Mouse (Mus musculus): Measurements from ENCODE around the gene Plekhh1.

DNA sequence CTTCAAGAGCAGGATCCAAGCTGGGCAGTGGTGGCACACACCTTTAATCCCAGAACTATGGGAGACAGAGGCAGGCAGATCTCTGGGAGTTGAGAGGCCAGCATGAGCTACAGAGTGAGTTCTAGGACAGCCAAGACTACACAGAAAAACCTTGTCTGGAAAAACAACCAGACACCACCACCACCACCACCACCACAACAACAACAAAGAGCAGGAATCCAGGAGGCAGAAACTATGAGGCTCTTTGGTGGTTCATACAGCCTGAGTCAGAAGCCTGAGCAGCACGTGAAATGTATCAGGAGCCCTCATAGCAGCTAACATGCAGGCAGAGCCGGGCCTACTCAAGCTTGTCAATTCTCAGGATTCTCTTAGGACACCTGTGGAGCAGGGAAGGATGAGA lies 47.8 kb upstream of the Plekhh1 start:
- TF ChIP-seq CTCF (IDR thresholded peaks at IDR 0.05; ENCODE audit: low read depth, low read length): no peak
- no peak for TF ChIP-seq POLR2A (IDR thresholded peaks at IDR 0.05; ENCODE audit: insufficient read depth, low read length)
- TF ChIP-seq EP300 (IDR thresholded peaks at IDR 0.05; ENCODE audit: insufficient read depth, low read depth, low read length): no peak
